Mouse (Mus musculus): ENCODE results near the gene Hist1h2ac. TPM values are rescaled to one million over a fixed set of nuclear protein-coding genes. Genes with fewer than 3 reads are reported as not detected.
"Not testable (repeated sequence)": the region's sequence is repeated elsewhere in the genome, so short reads cannot be mapped to it uniquely, and the experiment has no call there.

Gene Hist1h2ac
- polyA plus RNA-seq (2012; ENCODE audit: insufficient read depth, insufficient read length, missing spikeins): 0.59 and 1.0 TPM in 2 replicates

DNA sequence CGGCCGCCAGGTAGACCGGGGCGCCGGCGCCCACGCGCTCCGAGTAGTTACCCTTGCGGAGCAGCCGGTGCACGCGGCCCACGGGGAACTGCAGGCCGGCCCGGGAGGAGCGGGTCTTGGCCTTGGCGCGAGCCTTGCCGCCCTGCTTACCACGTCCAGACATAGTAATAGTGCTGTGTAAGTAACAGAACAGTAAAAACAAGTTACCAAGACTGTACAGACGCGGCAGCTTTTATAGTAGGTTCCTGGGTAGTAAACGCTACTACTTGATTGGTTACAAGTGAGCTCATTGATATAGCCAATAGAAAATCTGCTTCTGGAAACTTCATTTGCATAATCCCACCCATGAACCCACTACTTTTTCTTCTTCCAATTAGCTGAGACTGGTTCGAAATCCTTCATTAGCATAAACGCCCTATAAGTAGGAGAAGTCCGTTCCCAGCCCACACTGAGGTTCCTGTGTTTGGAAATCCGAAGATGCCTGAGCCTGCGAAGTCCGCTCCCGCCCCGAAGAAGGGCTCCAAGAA lies at the start of gene Hist1h2ac, which contains the start of gene Hist1h2bc:
Hist1h2ac (minus strand) TSS at position 194 of the 527 bp plus-strand sequence.
Hist1h2bc (plus strand) TSS at position 445 of the 527 bp plus-strand sequence.
- Histone ChIP-seq H3K4me3 (ENCODE audit: insufficient read depth, low read depth, low read length) (peak within 1 kb of the TSS; percentile 60), H3K4me1 (ENCODE audit: control insufficient read depth, insufficient read depth, insufficient read length, low read length) (peaks cover 2% of the 10 kb centered on the region; the same call in 1 of the 2 replicates), H3K27ac (replicated peaks; ENCODE audit: low read depth, low read length) (peak within 1 kb of the TSS; percentile 82)

DNA sequence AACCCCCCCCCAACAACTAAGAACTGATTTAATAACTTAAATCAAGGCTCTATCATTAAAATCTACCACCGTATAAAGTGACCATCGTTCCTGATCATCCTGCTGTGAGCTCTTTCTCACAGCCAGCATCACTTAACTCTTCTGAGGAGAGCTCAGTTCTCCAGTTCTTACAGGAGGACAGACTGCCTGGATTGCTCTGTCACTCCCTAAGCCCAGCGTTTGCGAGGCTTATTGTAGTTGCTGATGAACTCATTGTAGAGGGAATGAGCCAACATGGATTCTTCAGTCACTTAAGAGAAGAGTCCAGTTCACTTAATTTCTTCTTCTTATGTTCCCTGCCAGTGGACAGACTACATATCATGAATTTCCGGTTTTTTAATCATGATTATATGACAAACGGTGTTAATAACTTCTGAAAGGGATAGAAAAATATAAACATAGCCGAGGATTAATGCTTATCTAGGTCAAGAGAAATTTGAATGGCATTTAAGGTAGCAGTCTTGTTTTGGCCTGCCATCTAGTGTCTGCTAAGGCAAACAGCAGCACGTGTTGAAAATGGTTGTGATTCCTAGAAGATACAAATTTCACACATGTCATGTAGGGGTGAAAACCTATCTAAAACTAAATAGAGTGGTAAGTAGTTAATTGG lies 48.5 kb upstream of the Hist1h2ac start:
- H3K4me3 ChIP-seq (ENCODE audit: insufficient read depth, low read depth, low read length): no peak overlapping the region
- H3K4me1 ChIP-seq (ENCODE audit: control insufficient read depth, insufficient read depth, insufficient read length, low read length): peaks cover 4% of the 10 kb centered on the region; the same call in 1 of the 2 replicates
- no peak overlapping the region for H3K27ac ChIP-seq (replicated peaks; ENCODE audit: low read depth, low read length)

DNA sequence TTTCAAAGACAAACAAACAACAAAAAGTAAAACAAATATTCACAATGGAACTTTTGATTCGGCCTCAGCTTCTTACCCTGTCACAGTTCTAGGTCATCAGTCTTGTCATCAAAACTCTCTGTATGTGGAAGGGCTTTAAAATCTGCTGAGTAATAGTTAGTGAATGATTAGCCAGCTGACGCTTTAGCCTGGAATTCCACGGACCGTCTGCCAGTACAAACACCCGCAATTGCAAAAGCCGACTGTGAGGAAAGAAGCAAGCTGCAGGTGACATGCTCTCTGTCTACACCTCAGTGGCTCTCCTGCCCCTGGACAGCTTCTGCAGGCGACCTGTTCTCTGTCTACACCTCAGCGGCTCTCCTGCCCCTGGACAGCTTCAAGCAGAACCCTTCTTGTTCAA lies 46.7 kb upstream of the Hist1h2ac start:
- H3K4me1 ChIP-seq (ENCODE audit: control insufficient read depth, insufficient read depth, insufficient read length, low read length): peaks cover 4% of the 10 kb centered on the region; the same call in 1 of the 2 replicates
- 0 out of 2 replicates have a peak overlapping the region, but pooled peaks have one; percentile 18 for H3K27ac ChIP-seq (replicated peaks; ENCODE audit: low read depth, low read length)
- H3K4me3 ChIP-seq (ENCODE audit: insufficient read depth, low read depth, low read length): no peak overlapping the region

DNA sequence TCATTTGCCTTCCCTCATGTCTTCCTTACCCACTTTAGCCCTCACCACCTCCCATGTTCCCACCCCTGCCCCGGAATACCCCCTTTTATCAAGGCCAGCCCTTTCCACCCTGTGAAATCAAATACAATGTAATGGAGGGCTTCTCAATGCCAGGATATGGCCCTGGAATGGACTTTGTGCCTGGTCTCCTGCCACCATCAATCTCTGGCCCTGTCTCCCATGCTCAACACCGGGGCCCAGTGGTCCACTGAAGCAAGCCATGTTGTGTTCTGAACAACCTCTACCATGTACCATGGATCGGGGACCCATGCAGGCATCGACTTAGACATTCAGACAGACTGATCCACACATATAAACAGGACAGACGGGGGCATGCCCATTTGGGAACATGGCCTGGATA lies 46.0 kb upstream of the Hist1h2ac start:
- H3K27ac ChIP-seq (replicated peaks; ENCODE audit: low read depth, low read length): peak overlapping the region; percentile 61

DNA sequence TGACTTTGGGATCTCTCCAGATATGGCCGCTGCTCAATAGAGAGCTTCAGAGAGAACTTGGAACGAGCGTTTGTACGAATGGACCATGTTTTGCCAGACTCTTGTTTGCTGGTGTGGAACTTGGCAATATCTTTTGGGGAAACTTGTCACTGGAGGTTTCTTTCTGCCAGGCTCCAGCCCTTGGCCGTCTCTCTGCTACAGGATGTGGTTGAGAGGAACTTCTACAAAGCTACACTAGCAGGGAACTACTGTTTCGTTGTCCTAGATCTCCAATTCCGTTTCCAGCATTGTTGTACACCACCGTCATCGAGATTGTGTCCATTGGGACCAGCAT lies 45.4 kb upstream of the Hist1h2ac start:
- H3K27ac ChIP-seq (replicated peaks; ENCODE audit: low read depth, low read length): peak overlapping the region; percentile 61

More for the DNA sequence above, 46.0 kb upstream of the Hist1h2ac start:
- no peak overlapping the region for H3K4me3 ChIP-seq (ENCODE audit: insufficient read depth, low read depth, low read length)
- peaks cover 4% of the 10 kb centered on the region; the same call in 1 of the 2 replicates for H3K4me1 ChIP-seq (ENCODE audit: control insufficient read depth, insufficient read depth, insufficient read length, low read length)

DNA sequence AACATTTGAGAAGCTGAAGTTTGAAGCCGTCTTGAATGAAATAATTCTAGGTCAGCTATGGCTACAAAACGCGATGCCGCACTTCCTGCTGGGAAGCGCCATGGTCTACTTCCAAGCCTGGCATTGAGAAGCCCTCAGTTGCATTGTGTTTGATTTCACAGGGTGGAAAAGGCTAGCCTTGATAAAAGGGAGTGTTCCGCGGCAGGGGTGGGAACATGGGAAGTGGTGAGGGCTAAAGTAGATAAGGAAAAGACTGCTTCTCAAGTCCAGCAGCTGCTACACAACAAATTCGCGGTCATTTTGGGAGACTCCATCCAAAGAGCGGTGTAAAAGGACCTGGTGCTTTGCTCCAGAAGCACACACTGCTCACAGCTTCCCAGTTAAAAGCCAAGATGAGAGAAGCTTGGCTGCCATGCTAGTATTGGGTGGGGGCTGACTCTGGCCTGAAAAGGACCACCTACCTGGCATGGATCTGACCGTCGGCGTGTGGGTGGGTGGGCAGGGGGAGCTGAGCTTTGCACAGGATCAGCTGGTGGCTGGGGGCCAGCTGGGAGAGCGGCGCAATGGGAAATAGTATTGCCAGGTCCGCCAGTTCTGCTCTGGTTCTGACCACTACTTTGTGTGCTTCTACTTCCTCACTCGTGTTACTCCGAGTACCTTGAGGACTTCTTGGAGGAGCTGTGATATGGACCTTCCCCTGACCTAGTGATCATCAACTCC lies 44.9 kb upstream of the Hist1h2ac start:
- no peak overlapping the region for H3K4me3 ChIP-seq (ENCODE audit: insufficient read depth, low read depth, low read length)
- H3K4me1 ChIP-seq (ENCODE audit: control insufficient read depth, insufficient read depth, insufficient read length, low read length): peaks cover 4% of the 10 kb centered on the region; the same call in 1 of the 2 replicates
- H3K27ac ChIP-seq (replicated peaks; ENCODE audit: low read depth, low read length): peak overlapping the region; percentile 61

More for the DNA sequence above, 45.4 kb upstream of the Hist1h2ac start:
- Histone ChIP-seq H3K4me3 (ENCODE audit: insufficient read depth, low read depth, low read length) (no peak overlapping the region), H3K4me1 (ENCODE audit: control insufficient read depth, insufficient read depth, insufficient read length, low read length) (peaks cover 4% of the 10 kb centered on the region; the same call in 1 of the 2 replicates)

DNA sequence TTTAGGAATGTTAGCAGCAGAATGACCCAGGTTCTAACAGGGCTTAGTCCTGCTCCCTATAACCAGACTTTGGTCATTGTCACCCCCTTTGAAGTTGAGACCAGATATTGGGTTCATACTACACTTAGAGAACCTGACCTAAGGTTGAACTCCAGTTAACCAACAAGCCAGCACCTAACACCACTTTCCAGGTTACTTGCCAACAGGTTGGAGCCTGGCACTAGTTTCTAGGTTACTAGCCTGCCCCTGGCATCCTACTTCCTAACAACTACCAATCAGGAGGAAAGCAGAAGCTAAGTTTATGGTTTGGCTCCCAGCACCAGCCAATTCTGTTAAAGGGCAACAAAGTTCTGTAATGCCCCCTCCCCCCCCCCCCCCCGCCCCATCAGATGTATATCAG lies 41.5 kb upstream of the Hist1h2ac start:
- Histone ChIP-seq H3K27ac (replicated peaks; ENCODE audit: low read depth, low read length) (no peak overlapping the region), H3K4me3 (ENCODE audit: insufficient read depth, low read depth, low read length) (no peak overlapping the region), H3K4me1 (ENCODE audit: control insufficient read depth, insufficient read depth, insufficient read length, low read length) (peaks cover 4% of the 10 kb centered on the region; the same call in 1 of the 2 replicates)

DNA sequence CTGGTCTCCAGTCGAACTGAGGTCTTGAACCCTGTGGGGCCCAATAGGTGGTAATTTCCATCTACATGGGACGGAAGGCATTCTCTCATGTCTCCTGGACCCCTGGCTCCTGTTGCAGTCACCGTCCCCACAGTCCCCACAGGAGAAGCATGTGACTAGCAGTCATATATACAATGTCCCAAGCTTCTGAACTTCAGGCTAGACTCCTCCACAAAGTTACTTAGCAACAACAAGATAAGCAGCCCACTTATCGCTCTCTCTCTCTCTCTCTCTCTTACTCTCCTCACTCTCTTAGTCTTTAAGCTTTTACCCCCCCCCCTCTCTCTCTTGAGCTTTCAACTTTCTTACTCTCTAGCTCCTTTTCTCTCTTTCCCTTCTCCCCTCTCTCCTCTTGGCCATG lies 40.5 kb upstream of the Hist1h2ac start:
- no peak overlapping the region for H3K27ac ChIP-seq (replicated peaks; ENCODE audit: low read depth, low read length)
- no peaks in the 10 kb centered on the region for H3K4me1 ChIP-seq (ENCODE audit: control insufficient read depth, insufficient read depth, insufficient read length, low read length)
- no peak overlapping the region for H3K4me3 ChIP-seq (ENCODE audit: insufficient read depth, low read depth, low read length)

DNA sequence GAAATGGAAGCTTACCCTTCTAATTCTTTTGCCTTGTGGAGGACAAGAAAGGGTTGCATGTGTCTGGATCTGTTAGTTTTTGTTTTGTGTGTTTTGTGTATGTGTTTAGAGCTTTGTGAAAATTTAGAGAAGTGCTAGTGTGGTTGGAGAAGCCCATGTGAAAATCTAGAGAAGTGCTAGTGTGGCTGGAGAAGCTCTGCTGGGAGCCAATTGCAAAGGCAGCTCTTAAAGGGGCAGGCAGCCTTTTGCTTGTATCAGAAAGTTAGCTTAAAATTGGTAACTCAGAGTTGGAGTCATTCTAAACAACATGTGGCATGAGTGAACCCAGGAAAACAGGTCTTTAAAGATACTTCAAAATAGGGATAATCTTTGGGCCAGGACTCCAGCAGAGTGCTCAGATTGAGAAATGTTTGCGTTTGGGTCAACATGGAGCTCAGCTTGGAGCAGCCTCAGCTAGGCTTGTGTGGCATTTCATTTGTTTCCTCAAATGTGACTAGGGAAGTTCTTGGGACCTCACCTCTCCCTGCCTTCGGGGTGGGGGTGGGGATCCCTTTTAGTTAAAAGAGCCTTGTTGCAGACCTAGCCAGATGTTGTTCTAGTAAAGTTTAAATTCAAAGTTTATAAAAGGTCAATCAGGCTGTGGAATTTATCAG lies 34.0 kb upstream of the Hist1h2ac start:
- peak overlapping the region; percentile 75 for H3K27ac ChIP-seq (replicated peaks; ENCODE audit: low read depth, low read length)

DNA sequence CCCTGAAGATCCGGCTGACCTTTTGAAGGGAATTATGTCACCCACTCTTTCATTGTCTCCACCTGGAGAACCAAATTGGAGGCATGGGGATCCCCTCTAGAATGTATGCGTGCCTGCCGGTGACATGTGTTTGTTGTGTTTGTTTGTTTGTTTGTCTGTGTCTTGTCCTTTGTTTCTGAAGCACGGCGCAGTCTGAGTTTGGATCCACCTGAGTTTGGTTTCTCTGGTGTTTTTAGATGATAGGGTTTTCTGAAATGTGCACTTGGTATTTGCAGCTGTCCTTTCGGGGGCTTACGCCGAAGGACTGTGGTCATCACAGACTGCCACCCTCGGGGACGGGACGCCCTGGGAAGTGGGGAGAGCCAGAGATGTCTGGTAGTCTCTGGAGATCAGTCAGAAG lies 33.4 kb upstream of the Hist1h2ac start:
- Histone ChIP-seq H3K4me3 (ENCODE audit: insufficient read depth, low read depth, low read length) (no peak overlapping the region), H3K4me1 (ENCODE audit: control insufficient read depth, insufficient read depth, insufficient read length, low read length) (no peaks in the 10 kb centered on the region; the same call in 1 of the 2 replicates), H3K27ac (replicated peaks; ENCODE audit: low read depth, low read length) (peak overlapping the region; percentile 75)

More for the DNA sequence above, 34.0 kb upstream of the Hist1h2ac start:
- not testable (repeated sequence) for H3K4me3 ChIP-seq (ENCODE audit: insufficient read depth, low read depth, low read length); H3K4me1 ChIP-seq (ENCODE audit: control insufficient read depth, insufficient read depth, insufficient read length, low read length)

DNA sequence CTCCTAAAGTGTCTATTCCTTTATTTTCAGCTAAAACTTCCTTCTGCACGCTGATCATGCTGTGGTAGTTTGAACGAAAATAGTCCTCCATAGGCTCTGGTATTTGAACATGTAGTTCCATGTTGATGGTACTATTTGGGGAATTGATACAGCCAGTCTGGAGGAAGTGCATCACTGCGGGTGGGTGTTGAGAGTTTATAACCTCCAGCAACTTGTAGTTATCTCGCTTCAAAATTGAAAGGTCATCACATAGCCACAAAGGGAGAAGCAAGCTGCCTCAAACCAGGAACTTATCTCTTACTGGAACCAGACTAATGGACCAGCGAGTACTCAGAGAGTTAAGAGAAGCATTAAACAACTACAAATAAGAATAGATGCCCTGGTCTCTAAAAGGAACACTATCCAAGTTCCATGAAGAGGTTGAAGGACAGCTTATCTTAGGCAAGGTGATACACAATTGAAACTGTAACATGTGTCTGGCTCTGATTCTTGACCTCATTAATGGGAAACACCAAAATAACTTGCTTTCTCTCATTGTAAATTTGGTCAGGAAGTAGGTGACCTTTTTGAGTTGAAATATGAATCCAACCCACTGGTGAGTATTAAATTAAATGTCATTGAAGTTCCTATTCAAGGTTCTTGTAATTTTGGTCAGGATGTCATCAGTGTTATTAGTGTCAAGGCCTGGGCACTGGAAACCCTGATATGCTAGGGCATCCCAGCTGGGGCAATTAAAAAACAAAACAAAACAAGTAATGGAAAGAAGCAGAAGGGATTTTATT lies 32.7 kb upstream of the Hist1h2ac start:
- H3K4me3 ChIP-seq (ENCODE audit: insufficient read depth, low read depth, low read length): no peak overlapping the region
- H3K27ac ChIP-seq (replicated peaks; ENCODE audit: low read depth, low read length): no peak overlapping the region; the same call in 1 of the 2 replicates
- no peaks in the 10 kb centered on the region; the same call in 1 of the 2 replicates for H3K4me1 ChIP-seq (ENCODE audit: control insufficient read depth, insufficient read depth, insufficient read length, low read length)

DNA sequence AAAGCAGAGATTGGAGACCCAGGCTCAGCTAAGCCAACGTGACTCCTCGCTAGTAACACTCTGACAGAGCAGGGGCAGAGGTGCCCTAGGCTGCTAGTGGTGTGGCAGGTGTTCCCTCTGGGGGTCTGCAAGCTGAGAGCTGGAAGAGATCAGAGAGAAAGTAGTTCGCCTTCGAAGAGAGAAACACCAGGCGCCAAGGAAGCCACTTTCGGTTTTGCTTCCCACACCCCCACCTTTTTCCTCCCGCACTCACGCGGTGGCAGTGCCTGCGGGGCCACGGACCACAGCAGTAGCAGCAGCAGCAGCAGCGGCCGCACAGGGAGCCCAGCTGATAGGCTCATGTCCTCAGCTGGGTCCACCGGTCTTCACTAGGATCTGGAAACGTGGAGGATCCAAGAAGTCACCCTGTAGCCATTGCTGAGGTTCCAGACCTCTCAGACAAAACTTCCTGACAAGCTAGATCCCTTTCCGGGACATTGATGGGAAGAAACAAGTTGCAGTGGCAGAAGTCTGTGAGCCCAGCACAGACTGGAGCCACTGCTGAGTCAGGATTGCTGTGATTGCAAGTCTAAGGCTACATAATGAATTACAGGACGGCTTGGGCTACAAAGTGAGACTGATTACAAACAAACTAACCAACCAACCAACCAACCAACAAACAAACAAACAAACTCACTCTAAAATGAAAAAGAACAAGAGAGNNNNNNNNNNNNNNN lies 26.8 kb upstream of the Hist1h2ac start, which contains the start of gene Hfe:
Hfe (minus strand) TSS at position 481 of the 716 bp plus-strand sequence.
- Histone ChIP-seq H3K4me3 (ENCODE audit: insufficient read depth, low read depth, low read length) (peak within 1 kb of the TSS; percentile 85), H3K27ac (replicated peaks; ENCODE audit: low read depth, low read length) (peak within 1 kb of the TSS; percentile 89), H3K4me1 (ENCODE audit: control insufficient read depth, insufficient read depth, insufficient read length, low read length) (peaks cover 7% of the 10 kb centered on the region)

DNA sequence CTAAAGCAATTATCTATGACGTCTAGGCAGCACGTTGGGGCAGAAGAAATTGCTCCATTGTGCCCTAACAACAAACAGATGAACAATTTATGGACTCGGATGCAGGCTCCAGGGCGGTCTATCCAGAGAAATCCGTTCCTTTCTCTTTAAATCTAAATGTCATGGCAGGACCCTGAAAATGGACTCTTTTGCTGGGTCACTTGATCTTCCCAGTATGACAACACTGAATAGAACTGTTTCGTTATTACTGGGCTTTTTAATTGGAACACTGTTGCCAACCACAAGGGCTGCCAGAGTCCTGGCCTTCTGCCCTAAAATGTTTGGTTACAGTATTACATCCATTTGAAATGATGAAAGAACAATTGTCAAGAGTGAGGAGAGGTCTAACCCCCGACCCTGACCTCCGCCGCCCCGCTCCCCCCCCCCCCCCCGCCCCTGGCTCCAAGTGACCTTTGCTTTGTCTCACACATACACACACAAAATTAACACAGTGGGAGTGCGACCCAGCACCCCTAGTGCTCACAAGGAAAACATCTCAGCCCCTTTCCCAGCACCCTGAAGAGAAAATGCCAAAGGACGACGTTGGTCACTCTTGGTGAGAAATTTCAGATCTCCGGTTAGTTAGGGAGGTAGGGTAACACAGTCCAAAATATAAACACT lies 26.1 kb upstream of the Hist1h2ac start:
- H3K4me1 ChIP-seq (ENCODE audit: control insufficient read depth, insufficient read depth, insufficient read length, low read length): peaks cover 7% of the 10 kb centered on the region
- peak overlapping the region; percentile 85 for H3K4me3 ChIP-seq (ENCODE audit: insufficient read depth, low read depth, low read length)
- peak overlapping the region; percentile 89 for H3K27ac ChIP-seq (replicated peaks; ENCODE audit: low read depth, low read length)
